Mouse (Mus musculus): ENCODE measurements at regions not wholly inside any gene's neighbourhood (a gene's known extent, or its start where the extent isn't known, plus 50 kb on each side); places are given as distances from the start of the nearest gene placed in this dataset.

DNA sequence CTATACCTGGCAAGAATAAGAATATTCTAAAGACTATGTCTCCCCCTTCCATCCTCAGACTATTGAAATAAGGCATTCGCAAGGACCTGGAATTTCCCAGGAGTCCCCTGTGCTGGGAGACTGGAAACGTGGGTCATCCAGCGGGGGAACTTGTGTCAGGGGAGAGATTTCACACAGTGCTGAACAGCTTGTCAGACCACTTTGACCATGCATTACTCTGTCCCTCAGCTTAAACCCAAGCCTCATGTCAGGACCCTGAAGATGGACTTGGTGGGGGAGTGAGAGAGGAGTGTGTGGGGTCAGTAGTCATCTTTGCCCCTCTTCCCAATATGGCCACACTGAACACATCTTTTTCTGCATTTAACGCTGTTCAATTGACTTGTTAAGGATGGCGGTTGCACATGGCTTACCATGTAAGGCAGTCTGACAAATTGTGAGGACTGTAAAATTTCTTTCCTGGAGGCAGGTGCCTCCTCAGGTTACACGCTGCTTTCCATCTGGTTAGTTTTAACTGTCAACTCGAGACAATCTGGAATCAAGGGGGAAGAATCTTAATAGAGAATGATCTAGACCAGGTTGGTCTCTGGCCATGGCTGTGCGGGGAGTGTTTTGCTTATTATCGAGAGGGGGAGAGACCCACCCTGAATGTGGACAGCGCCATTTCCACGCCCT lies 56.2 kb upstream of the Ralgapa2 start:
- TF ChIP-seq CTCF (conservative IDR thresholded peaks at IDR 0.05; ENCODE audit: low read length), result no peak
- no peak for TF ChIP-seq POU5F1 (IDR thresholded peaks at IDR 0.05; ENCODE audit: borderline replicate concordance, low read length)

Data from E14TG2a.4 (cell line).